Mouse (Mus musculus): ENCODE measurements around the gene Slc25a19.

Slc25a19 gene

GRCm38 (mm10) chr11:115640978-115641663, 13.0 kb upstream of the Slc25a19 start:
- DNase-seq (ENCODE audit: low spot score in 2 of 2): peak; percentile 90 to 91

- no peak for DNase-seq (ENCODE audit: low spot score in 2 of 2)
These were observed 12.3 kb upstream of the Slc25a19 start for GRCm38 (mm10) chr11:115640311-115640828.

DNA sequence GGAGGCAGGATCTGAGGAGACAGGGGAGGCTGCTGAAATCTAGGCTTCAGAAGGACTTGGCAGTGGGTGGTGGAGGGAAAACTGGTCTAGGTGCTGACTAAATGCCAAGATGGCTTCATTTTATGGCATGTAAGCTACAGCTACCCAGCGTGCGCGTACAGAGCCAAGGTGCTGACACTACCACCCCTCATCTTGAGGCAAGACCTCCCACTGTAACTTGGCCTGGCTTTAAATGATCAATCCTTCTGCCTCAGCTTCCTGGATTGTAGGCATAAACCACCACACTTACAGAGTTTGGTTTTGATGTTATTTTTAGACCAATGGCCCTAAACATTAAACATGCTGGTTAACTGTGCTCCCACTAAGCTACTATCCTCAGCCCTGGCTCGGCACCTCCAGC, 11.4 kb upstream of the Slc25a19 start:
- DNase-seq (ENCODE audit: low spot score in 2 of 2): no peak

GRCm38 (mm10) chr11:115638498-115639409, 10.7 kb upstream of the Slc25a19 start:
- DNase-seq (ENCODE audit: low spot score in 2 of 2): peak in 1 of 2 experiments; percentile 34

DNA sequence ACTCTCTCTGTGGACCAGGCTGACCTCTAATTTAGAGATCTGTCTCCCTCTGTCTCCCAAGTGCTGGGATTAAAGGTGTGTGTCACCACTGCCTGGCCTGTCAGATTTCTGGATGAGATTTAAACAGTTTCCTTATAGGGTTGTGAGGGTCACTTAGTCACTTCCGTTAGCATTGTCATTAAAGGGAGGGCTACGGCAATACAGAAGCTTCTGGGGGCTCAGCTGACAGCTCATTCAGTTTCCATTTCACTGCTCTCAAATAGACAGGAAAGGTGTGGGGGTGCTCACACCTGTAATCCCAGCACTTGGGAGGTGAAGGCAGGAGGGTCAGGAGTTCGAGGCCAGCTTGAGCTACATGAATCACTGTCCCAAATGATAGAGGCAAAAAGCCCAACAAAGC, 8.9 kb upstream of the Slc25a19 start:
- no peak for DNase-seq (ENCODE audit: low spot score in 2 of 2)

DNA sequence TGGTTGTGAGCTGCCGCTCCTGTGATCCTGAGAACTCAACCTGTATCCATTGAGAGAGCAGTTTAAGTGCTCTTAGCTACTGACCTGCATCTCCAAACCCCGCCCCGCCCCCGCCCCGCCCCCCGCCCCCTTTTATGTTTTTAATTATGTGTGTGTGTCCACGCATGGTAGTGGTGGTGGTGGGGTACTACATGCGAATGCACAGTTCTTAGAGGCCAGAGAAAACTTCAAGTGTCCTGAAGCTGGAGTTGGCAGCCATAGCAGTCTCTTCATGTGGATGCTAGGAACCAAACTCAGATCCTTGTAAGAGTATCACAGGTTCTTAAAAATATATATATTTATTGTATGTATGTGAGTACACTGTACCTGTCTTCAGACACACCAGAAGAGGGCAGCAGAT, 7.4 kb upstream of the Slc25a19 start:
- no peak for DNase-seq (ENCODE audit: low spot score in 2 of 2)

DNA sequence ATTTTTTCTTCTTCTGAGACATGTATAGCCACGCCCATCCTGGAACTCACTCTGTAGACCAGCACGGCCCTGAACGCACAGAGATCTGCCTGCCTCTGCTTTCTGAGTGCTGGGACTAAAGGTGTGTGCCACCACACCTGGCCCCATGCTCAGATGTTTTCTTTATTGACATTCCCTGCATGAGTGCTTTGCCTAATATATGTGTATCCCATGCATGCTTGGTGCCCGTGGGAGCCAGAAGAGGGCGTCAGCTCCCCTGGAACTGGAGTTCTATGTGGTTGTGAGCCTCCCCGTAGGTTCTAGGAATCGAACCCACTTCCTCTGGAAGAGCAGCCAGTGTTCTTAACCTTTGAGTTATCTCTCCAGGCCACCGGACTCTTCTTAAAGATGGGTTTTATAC, 6.9 kb upstream of the Slc25a19 start:
- no peak for DNase-seq (ENCODE audit: low spot score in 2 of 2)

- no peak for DNase-seq (ENCODE audit: low spot score in 2 of 2)
These were observed 6.0 kb upstream of the Slc25a19 start for GRCm38 (mm10) chr11:115634109-115634508.

DNA sequence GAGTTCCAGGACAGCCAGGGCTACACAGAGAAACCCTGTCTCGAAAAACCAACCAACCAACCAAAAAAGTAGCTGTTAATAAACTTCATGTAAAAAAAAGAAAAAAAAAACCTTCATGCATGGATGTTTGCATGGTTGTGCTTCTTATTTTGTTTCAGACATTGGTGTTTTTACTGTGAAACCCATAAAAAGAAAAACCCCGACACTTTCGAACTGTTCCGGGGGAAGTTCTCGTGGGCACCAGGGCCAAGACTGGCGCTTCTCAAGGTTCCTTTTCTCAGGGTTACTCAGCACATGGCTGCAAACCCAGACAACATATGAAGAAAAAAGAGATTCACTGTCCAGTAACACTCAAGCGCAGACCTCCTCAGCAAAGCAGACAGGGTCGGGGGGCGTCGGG, 4.8 kb upstream of the Slc25a19 start:
- DNase-seq (ENCODE audit: low spot score in 2 of 2): peak; percentile 76 to 79

- no peak for DNase-seq (ENCODE audit: low spot score in 2 of 2)
These were observed 4.2 kb upstream of the Slc25a19 start for GRCm38 (mm10) chr11:115632247-115632646.

GRCm38 (mm10) chr11:115631505-115631890, 3.4 kb upstream of the Slc25a19 start:
- peak in 1 of 2 experiments; percentile 53 for DNase-seq (ENCODE audit: low spot score in 2 of 2)

DNA sequence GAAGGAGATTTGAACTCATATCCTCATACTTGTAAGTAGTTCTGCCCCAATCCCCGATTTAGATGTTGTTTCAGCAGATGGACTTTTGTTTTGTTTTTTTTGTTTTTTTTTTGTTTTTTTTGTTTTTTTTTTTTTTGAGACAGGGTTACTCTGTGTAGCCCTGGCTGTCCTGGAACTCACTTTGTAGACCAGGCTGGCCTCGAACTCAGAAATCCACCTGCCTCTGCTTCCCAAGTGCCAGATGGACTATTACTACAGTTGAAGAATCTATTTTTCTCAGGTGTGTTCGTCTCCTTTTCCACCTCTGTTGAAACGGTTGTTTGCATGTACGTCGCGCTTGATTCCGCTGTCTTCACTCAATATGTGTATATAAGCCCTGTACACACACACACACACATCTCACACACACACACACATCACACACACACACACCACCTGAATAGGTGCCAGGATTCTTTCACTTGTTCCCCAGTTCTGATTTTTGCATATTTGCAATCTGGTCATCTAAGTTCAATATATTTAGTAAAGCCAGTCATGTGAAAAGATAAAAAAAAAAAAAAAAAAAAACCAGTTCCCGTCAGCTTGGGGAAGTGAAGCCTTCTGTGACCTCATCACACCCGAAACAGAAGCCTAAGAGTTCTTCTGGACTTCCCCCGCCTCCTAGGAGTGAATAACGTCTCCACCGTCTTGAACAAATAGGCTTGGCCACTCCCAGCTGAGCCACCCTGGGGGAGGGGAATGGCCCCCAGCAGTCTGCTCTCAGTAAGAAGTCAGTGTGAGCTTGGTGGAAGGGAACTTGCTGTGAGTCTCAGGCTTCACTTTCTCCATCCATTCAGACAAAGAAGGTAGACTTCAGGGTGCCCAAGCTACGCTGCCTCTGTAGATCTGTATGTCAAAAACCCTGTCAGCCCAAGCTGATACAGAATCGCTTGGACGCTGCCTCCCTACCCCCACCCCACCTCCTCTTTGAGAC, 2.7 kb upstream of the Slc25a19 start:
- DNase-seq (ENCODE audit: low spot score in 2 of 2): peak; percentile 95

- DNase-seq (ENCODE audit: low spot score in 2 of 2): no peak
These were observed 1.8 kb upstream of the Slc25a19 start for GRCm38 (mm10) chr11:115629734-115630531.

- no peak for DNase-seq (ENCODE audit: low spot score in 2 of 2)
These were observed 488 bp upstream of the Slc25a19 start for GRCm38 (mm10) chr11:115628465-115629101.

DNA sequence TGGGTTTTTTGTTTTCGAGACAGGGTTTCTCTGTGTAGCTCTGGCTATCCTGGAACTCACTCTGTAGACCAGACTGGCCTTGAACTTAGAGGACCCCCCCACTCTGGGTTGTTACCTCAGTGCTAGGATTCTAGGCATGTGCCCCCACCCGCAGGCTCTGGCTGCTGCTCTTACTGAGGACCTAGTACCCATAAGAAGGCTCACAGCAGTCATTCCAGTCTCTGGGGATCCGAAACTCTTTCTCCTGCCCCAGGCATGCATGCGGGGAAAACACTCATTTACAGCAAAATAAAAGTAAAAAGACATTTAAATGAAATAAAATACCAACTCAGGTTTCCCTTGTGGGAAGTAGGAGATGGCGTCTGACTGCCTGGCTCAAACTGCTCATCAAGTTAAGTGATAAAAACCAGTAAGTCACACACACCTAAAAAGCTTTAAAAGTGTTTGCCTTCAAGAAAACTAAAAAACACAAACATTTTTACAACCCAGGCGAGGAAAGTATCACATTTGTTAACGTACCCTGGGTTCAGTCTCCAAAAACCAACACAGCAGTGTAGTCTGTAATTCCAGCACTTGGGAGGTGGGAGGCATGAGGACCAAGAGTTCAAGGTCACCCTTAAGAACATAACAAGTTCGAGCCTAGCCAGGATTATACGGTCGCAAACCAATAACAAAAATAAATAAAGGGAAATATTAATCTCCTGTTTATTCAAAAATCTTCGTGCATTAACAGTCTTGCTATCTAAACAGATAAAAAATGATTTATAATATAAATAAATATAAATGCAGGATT, 1.1 kb downstream of the Slc25a19 start:
- no peak for DNase-seq (ENCODE audit: low spot score in 2 of 2)

DNA sequence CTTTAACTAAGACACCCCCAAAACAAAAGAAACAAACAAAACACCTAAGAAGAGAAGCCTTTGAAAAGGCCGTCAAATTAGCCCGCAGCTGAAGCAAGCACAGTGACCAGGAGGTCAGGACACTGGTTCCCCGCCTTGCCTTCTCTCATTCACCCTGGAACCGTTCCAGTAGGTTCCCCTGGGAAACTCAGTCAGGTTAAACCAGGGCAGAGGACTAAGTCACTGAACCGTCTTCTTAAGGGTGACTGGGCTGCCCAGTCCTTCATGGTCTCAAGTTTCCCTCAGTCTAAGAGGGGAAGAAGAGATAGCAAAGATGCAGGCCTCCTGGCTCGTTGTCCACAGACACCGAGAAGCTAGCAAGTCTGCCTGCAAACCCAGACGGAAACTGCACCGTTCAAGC, 2.2 kb downstream of the Slc25a19 start:
- no peak for DNase-seq (ENCODE audit: low spot score in 2 of 2)

DNA sequence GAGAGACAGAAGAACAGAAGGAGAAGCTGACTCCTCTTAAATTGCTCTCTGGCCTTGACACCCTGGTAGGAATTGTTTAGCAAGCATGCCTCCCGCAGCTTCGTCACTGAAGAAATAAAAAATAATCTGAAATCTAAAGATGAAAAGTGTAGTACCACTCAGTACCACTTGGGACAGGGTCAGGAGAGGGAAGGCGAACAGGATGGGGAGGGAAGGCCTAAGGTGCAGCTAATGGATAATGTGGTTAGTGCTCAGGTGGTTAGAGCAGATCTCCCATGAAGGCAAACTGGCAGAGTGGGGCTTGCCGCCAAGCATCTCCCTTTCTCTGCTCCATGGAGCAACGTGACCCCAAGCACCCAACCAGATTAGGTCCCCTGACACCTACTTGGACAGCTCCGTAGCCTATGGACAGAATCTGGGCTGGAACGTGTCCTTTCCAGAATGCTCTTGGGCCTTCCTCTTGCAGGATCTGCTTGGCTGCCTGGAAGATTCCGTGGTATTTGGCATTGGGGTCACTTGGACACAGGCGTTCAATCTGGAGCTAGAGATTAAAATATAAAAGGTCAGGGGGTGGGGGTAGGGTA, 4.5 kb downstream of the Slc25a19 start:
- DNase-seq (ENCODE audit: low spot score in 2 of 2): no peak

DNA sequence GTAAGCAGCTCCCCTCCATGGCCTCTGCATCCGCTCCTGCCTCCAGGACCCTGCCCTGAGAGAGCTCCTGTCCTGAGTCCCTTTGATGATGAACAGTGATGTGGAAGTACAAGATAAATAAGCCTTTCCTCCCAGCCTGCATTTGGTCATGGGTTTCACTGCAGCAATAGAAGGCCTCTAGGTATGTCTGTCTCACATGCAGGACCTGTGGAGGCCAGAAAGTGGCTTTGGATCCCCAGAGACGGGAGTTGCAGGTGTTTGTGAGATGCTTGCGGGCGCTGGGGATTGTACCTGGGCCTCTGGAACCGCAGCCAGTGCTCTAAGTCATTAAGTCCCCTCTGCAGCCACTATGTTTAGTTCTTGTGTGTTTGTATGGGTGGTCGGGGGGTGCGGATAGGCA, 8.1 kb downstream of the Slc25a19 start:
- no peak for DNase-seq (ENCODE audit: low spot score in 2 of 2)

All from spleen, postnatal 36 days (tissue).